In the genomic region with DNA sequence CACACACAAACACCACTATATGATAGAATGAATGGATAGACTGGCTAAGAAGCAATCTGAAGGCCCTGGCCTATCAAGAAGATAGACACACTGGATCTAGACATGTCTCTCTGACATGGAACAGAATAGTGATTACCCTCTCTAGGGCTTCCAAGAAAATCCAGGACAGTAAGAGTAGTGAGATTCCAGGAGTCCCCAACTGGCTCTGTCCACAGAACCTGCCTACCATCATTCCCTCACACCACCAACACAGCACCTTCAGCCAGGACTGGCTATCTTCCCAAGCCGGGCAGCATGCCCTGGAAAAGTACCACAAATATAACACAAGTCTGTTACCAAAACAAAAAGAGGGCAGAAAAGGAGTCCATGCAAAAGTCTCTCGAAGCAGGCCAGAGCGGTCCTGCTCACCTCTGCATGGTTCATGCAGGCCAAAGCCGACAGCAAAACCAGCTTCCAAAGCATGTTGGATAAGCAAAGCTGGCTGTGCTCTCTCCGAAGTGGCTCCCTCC, we compare ENCODE assay signal across 8 mouse cellular contexts.
DNase-seq lines count a peak whose midpoint lies in the region; ATAC-seq lines count a peak whose summit lies in the region.

No protein-coding gene starts in this region.

- DNase-seq in frontal cortex, postnatal 14 days (ENCODE audit: low spot score in 2 of 2) = no peak
- peak; percentile 4 for DNase-seq in ovary, postnatal 14 days (ENCODE audit: low spot score)
- DNase-seq in ovary, postnatal 10 days (ENCODE audit: low spot score) = no peak
- DNase-seq in kidney, postnatal 25 days = peak; percentile 34 to 51
- DNase-seq in right cerebral cortex, postnatal 4 days = peak; percentile 37
- DNase-seq in thymus, postnatal 10 days (ENCODE audit: low spot score in 2 of 2) = no peak
- no peak for DNase-seq in lung, postnatal 25 days (ENCODE audit: low spot score)

- peak; percentile 77; the same call in 1 of the 2 replicates for ATAC-seq in frontal cortex, adult (ENCODE audit: low TSS enrichment)

Comparison
In these comparisons a context has a peak if more than half of its experiments do, and no peak if none do; other contexts are left out.
1. DNase-seq: peak in ovary, postnatal 14 days (single experiment), kidney, postnatal 25 days (2 of 2) and right cerebral cortex, postnatal 4 days (single experiment); none in frontal cortex, postnatal 14 days (0 of 2), ovary, postnatal 10 days (single experiment), thymus, postnatal 10 days (0 of 2) and lung, postnatal 25 days (single experiment).